Mouse (Mus musculus) small intestine, adult 2 months (tissue): Measurements from ENCODE around the gene Susd3.

Experiments used
- CTCF ChIP-seq: fragments of 200-500 bp; IDR thresholded peaks from 2 replicates; pipeline ENCODE4 v1.5.1; 2012; ENCODE audit warnings: low read depth, mild to moderate bottlenecking, control low read depth, inconsistent platforms, low read length, moderate library complexity, mixed read lengths; ENCODE audit not compliant: insufficient replicate concordance, insufficient read length; ENCODE audit errors: extremely low read depth
- POLR2A ChIP-seq: fragments of 200-500 bp; IDR thresholded peaks from 2 replicates; pipeline ENCODE4 v1.6.1; 2012; ENCODE audit warnings: low read depth, mild to moderate bottlenecking, control low read depth, inconsistent platforms, low read length, moderate library complexity

GRCm38 (mm10) chr13:49246626-49247025, 1.9 kb downstream of the Susd3 start:
- TF ChIP-seq CTCF (no peak), POLR2A (no peak)
